Mouse (Mus musculus): Measurements from ENCODE around the gene Gli2.
A peak's percentile ranks its signal among the peaks of the same experiment; 100 is the strongest.

Gene Gli2

DNA sequence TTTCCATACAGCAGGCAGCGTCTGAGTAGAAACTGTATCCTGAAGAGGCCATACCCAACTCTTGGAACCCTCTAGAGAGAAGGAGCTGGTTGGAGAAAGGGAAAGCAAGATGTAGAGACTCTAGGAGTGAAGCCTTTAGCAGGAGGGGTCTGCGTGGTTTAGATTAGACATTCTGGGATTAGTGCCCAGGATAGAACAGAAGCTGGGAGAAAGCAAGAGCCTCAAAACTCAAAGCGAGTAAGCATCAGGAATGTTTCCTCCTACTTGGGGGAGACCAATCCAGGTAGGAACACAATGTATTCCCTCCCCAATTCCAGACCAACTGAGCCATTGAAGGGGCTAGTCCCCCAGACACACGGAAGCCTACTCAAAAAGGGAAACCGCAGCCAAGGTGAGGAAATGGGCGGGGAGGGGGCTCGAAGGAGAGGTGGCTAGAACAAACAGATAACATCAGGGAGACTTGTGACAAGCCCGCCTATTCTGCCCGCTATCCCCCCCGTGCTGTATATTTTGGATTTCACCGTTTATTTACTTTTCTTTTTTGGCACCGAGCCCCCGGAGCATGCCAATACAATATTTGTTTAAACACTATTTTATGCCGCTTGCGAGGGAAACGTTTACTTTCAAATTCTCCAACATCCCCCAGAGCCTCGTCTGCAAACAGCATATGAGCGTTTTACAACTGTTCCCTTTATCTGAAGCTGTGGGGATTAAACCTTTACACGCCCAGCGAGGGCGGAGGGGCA lies 2.1 kb downstream of the Gli2 start:
- peak; percentile 9 for DNase-seq

- DNase-seq: no peak
These were observed 3.4 kb downstream of the Gli2 start for GRCm38 (mm10) chr1:119049812-119050615.

DNA sequence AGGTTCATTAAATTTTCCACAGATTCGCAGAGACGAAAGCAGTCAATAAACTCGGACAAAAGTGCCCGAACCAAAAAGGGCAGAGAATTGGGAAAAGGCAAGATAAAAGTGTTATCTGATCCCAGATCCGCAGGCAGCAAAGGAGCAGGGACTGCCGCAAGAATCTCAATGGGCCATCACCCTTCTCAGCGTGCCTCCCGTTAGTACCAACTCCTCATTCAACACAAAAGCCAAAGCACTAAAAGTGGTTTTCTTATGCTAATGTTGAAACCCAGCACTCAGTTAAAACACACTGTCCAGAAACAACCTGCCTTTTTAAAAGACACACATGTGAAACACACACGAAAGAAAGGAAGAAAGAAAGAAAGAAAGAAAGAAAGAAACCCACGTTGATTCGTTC lies 4.4 kb downstream of the Gli2 start:
- DNase-seq: no peak

GRCm38 (mm10) chr1:119048547-119048946 lies 4.9 kb downstream of the Gli2 start:
- DNase-seq: no peak

DNA sequence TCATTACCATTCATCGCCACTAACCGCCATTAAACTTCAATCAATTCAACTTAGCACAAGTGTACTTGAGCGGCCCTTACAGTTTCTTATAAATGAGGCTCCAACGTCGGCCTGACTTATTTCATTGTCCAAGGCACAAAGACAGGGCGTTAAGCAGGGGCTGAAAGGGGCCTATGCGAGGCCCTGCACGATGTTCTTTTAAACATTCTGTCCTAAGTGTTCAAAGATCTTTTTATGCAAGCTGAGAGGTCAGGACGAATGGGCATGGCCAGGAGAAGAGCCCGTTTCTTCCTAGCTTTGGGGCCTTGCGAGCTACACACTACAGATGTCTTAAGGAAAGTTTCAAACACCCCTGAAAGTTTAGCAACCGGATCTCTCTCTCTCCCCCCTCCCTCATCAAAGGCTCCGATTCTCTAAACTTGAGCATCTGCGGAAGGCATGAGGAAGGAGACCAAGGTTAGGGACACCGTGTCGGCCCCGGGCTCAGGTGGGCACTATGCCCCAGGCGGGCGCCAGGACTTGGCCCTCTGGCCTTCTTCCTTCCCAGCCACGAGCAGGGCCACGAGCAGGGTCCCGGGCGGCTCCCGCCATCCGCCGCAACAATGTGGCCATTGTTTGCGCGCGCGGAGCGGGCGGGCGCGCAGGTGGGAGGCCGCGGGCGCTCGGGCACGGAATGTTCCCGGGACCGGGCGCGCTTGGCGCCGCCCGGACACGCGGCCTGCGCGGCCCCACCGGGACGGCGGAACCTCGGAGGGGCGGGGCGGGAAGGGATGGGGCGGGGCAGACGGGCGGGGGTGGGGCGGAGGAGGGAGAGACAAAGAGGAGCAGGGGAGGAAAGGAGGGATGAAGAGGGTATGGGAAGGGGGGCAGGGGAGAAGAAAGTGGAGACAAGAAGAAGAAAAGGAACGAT lies 5.7 kb downstream of the Gli2 start:
- no peak for DNase-seq

DNA sequence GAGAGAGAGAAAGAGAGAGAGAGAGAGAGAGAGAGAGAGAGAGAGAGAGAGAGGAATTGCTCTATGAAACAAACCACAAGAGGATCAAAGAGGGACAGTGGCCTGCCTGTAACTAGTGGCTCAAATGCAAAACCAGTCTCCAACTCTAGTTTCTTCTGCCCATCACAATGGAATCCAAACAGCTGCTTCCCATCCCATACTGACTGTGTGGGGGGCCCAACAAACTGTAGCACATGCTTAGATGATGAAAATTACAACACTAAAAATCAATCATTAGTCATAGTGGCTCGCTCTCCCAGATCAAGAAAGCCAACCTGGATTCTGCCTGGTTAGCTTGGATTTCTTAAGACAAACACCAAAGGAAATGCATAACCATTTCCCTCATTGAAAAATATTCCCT lies 15.0 kb downstream of the Gli2 start:
- DNase-seq: no peak

GRCm38 (mm10) chr1:119035931-119036330 lies 17.5 kb downstream of the Gli2 start:
- no peak for DNase-seq

DNA sequence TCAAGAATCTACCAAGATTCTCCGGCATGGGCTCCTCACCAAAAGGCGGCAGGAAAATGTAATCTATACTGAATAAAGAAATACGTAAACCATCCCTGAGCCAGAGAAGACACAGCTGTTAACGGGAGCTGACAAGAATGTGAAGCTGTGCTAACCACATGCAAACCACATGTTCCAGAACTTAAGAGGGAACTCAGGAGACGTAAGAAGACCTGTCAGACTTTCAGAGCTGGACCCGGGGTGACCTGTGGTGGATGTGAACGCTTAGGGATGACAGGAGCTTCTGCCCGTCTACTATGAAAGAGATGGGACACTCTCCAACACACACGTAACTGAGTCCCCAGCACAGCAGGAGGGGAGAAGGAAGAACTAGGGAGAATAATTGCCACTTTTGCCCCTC lies 18.1 kb downstream of the Gli2 start:
- DNase-seq: no peak

- DNase-seq: no peak
These were observed 19.2 kb downstream of the Gli2 start for GRCm38 (mm10) chr1:119034163-119034705.

DNA sequence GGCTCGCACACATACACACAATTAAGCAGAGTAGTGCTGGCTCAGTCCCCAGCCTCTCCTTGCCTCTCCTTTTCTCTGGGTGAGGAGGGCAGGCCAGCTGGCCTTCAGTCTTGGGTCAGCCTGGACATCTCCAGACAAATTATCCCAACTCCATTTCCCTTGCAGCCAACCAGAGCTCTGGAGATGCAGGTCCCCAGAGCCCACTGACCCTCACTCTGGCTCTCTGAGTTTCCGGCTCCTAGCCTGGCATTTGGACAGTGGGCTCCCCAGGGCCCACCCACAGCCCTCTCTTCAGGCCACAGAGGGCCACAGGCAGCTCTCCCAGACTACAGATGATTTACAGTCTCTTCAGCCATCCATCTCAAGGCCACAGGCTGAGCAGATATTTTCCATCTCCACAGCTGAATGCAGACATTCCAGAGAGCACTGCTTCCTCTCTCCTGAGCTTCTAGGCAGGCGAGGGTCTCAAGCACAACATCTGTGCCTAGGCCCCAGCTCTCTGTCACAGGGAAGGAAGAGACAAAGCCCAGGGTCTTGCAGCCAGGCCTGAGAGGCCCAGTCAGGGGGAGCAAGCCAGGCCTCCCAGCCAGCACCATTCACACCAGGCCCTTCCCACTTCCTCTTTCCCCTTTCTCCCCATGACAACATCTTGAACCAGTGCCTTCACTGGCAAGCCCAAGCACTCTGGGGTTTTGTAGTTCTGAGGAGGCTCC lies 19.8 kb downstream of the Gli2 start:
- no peak for DNase-seq

DNA sequence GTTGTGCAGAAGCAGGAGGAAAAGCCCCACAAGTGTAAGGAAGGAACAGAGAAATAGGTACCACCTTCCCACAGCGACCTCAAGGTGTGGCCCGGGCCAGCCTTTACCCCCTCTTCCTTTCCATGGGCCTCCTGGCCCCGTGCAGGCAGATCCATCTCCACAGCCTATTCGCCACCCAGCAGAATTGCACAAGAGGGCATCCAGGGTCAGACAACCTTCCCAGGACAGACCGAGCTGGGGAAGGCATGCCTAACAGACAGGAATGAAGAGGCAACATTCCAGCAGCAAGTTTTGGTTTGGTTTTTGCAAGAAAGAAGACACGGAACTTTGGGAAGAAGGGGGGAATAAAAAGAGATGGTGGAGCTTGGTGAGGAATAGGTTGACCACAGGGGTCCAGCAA lies 22.2 kb downstream of the Gli2 start:
- DNase-seq: no peak

DNA sequence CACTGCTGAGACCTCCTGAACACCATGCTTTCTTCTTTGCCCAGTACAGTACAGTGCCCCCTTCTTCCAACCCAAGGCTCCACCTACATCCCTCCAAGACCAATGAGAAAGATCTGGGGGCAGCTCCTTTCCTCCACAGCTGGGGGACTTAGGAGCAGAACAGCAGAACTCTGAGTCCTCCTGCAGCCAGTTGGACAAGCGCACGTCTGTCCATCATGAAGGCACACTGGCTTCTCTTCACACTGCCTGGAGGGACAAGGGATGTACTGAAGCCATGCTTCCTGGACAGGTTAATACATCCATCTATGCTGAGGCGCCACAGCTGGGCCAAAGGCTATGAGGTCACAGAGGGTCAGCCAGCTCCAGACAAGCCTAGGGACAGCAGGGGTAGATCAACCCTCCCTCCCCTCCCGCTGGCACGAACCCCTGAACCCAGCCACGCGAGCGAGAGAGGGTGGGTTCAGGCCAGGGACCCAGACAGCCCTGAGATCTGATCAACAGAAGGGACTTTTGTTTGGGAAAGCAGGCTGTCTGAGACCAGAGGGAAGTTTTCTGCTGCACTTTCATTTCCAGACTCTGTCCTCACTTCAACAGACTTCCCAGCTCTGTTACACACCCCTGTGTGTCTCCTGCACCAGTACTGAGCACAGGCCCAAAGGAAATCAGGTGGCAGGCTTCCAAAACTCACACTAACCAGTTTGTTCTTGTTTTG lies 27.6 kb downstream of the Gli2 start:
- no peak for DNase-seq

- no peak for DNase-seq
These were observed 31.1 kb downstream of the Gli2 start for GRCm38 (mm10) chr1:119022311-119022710.

DNA sequence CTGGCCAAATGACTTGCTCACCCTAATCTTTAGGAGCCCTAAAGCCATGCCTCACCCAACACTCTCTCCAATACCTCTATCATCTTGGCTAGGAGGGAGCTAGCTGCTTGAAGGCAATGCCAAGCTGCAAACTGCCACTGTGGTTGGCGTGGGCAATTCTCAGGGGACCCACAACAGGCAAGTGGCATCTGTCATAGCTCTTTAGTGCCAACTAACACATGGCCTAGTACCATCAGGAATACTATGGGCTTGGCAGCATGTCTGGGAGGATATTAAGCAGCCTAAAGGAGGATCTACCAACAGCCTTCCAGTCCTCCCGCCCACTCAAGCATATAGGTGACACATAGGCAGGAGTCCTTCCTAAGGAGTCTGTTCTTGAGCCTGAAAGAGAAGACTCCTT lies 33.3 kb downstream of the Gli2 start:
- no peak for DNase-seq

DNA sequence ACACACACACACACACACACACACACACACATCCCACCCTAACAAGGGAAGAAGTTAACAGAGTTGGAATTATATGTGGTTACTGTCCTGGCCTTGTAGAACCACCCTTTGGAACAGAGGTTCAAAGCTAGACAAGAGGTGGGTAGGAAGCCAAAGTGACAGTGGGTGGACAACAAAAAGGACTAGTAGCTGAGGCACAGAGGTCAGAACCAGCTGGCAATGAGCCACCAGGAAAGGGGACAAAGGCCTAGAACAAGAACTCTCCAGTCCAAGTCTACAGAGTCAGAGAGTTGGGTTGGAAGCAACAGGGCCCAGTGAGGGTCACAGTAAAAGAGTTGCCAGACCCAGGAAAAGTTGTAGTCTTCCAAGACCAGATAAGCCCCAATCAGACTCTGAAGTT lies 34.4 kb downstream of the Gli2 start:
- DNase-seq: no peak

DNA sequence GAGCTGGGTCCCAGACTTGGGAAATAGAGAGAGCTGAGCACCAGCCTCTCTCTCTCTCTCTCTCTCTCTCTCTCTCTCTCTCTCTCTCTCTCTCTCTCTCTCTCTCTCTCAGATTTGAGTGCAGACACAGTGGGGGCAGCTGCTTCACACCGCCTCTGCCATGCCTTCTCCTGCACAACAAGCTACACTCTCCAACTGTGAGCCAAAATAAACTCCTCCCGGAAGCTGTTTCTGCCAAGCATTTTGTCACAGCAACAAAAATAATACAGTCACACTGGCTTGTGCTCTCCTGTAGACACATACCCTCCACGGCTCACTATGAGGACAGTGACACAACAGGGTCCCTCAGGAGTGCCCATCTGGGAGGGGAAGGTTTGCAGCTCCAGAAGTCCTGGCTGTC lies 36.6 kb downstream of the Gli2 start:
- DNase-seq: no peak

GRCm38 (mm10) chr1:119015108-119015507 lies 38.3 kb downstream of the Gli2 start:
- DNase-seq: no peak

GRCm38 (mm10) chr1:119008949-119009348 lies 44.5 kb downstream of the Gli2 start:
- DNase-seq: no peak

GRCm38 (mm10) chr1:119003852-119004398 lies 49.5 kb downstream of the Gli2 start:
- DNase-seq: no peak

- DNase-seq: no peak
These were observed 51.9 kb downstream of the Gli2 start for GRCm38 (mm10) chr1:119001454-119002034.
